Mouse (Mus musculus) spleen, adult 2 months (tissue): ENCODE data around the gene Alg9.

Experiments
- CTCF ChIP-seq: fragments of 200-500 bp; IDR thresholded peaks from 2 replicates; pipeline ENCODE4 v1.5.1; 2011; ENCODE audit warnings: mild to moderate bottlenecking, inconsistent platforms; ENCODE audit not compliant: insufficient read depth, insufficient read length, insufficient replicate concordance; ENCODE audit errors: extremely low read depth
- POLR2A ChIP-seq: fragments of 200-500 bp; IDR thresholded peaks from 2 replicates; pipeline ENCODE4 v1.6.1; 2011; ENCODE audit warnings: low read depth, low read length, inconsistent platforms

DNA sequence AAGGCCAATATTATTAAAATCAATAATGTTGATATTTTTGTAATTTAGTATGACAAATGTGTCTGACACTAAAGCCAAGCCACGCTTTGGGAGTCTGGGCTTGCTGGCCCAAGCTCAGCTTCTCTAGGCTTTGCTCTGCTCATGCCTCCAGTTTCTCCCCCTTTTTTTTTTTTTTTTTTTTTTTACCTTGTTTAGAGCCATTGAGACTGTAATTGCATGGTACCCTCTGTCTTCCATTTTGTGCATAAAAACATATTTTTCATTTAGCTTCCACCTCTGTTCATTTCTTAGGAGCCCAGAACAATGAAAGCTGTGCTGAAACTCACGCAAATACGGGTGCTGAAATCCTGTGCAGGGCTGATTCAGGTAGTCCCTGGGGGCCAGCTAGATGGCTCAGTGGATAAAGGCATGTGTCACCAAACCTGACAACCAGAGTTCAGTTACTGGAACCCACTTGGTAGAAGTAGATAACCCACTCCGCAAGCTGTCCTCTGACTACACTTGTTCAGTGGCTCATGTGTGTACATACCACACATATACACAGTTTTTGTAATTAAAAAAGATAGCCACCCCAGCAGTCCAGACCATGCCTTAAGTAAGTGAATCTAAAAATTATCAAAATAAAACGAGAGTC is 80.4 kb downstream of the Alg9 start:
- TF ChIP-seq POLR2A (no peak), CTCF (no peak)
